Mouse (Mus musculus) Patski (cell line): ENCODE measurements around the gene Zfp131. TPM values are rescaled to one million over a fixed set of nuclear protein-coding genes. Genes with fewer than 3 reads are reported as not detected.

ENCODE experiments used
- ATAC-seq: fragments of 100-300 bp; one replicate; pipeline ENCODE4 v1.8.0; 2021
- CTCF ChIA-PET: fragments of 350-600 bp; sonication (Branson Sonifier 250); formaldehyde crosslinking; loops from one replicate; lab custom pipeline; 2022; ENCODE audit warnings: inconsistent platforms; lab: Charles Lee
- POLR2A ChIA-PET: fragments of 350-600 bp; sonication (Branson Sonifier 250); formaldehyde crosslinking; loops from one replicate; lab custom pipeline; 2022; ENCODE audit warnings: antibody characterized with exemption, inconsistent platforms; lab: Charles Lee
- DNase-seq: peaks from one replicate; pipeline ENCODE4 v3.0.0-alpha.2; 2011; ENCODE audit warnings: low read depth, low spot score
- H3K27me3 ChIP-seq: fragments of 371-371 bp; one replicate; pipeline ENCODE4 v1.5.1; 2021
- CTCF ChIP-seq: fragments of 100-300 bp; IDR thresholded peaks from one replicate; pipeline ENCODE4 v1.5.1; 2021
- in situ Hi-C: fragments of 300-500 bp; cut with MboI; formaldehyde crosslinking; loops from 3 replicates; pipeline ENCODE4 v1.11.1; 2018; ENCODE audit warnings: low pct_unique_long_range_greater_than_20kb, mixed read lengths
- polyA plus RNA-seq: library from polyadenylated mRNA; unstranded; gene quantifications from one replicate; pipeline ENCODE4 v1.2.3, GENCODE M21; 2021

Gene Zfp131
- polyA plus RNA-seq, 1 experiment from 2014 or later, result 33.8 TPM

DNA sequence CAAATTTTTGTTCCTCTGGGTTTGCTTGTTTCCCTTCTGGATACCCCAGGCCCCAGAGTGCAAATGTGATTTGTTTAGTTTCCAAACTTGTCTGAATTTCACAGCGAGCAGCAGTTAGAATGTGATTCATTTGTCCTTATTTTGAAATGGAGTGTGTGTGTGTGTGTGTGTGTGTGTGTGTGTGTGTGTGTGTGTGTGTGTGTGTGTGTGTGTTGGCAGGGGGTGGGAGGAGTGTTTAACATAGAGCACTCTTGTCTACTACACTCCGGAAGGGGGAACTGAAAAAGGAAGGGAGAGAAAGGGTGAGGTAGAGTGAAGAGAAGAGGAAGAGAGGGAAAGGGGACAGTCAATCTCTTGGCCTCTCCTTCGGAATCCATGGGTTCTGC lies 36.1 kb downstream of the Zfp131 start:
- TF ChIP-seq CTCF, result no peak
- H3K27me3 ChIP-seq, result no peaks in the 10 kb centered on the region
- DNase-seq, result no peak
- no peak for ATAC-seq
- CTCF ChIA-PET, result no interaction called here
- in situ Hi-C loops, result no loop called here
- POLR2A ChIA-PET, result no interaction called here

DNA sequence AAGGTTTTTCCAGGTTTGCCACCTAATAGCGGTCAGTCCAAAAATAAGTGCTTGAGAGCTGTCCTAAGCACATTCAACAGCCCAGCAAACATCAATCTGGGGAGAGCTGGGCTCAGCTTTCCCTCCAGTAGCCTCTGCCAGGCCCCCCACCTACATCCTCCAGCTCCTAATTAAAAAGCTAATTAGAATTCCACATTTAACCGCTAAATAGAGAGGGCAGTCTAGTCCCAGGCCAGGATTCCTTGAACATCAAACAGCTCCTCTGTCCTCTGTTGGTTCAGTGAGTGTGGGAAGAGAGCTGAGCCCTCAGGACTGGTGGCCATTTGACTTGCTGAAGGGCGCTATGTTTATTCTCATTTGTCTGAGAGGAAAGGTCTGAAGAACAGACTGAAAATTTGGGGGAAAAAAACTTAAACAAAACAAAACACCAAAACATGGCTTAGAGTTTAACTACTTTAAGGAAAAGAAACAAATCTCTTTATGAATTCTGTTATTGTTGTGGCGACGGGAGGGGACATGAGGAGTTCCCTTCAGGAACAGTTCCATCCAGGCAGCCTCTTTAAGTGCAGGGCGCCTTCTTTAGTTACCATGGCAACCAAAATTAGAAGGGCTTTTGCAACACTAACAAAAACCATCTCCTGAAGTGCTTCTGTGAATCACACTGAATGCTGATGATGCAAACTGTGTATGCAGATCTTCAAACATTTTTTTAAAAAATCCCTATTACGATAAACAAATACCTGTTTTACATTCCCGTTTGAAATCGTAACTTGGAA lies 36.6 kb downstream of the Zfp131 start:
- no peak for TF ChIP-seq CTCF
- DNase-seq (no peak), ATAC-seq (no peak)
- H3K27me3 ChIP-seq, result no peaks in the 10 kb centered on the region
- CTCF ChIA-PET, result interaction anchor here (0.7 to 1.6 kb wide), 2 partner anchors 8 to 75 kb away, joined by 3 to 8 read pairs; no protein-coding TSS in a partner anchor
- POLR2A ChIA-PET, result no interaction called here
- in situ Hi-C loops, result no loop called here

DNA sequence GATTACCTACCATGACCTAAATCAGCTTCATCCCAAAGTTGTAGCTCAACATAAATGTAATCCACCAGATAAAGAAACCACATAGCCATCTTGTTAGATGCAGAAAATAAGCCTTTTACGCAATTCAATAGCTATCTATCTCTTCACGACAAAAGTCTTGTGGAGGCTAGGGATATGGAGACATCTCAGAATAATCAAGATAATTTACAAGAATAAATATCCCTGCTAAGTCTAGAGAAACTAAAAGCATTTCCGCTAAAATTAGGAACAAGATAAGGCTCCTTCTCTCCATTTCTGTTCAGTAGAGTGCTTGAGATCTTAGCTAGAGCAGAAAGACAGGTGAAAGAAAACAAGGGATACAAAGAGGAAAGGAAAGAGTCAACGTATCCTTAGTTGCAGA lies 43.8 kb downstream of the Zfp131 start:
- no peaks in the 10 kb centered on the region for H3K27me3 ChIP-seq
- in situ Hi-C loops, result no loop called here
- TF ChIP-seq CTCF, result no peak
- DNase-seq, result no peak
- ChIA-PET POLR2A (no interaction called here), CTCF (interaction anchor here (1.4 kb wide), 1 partner anchor 11 kb away, joined by 3 read pairs; no protein-coding TSS in a partner anchor)
- ATAC-seq, result no peak

DNA sequence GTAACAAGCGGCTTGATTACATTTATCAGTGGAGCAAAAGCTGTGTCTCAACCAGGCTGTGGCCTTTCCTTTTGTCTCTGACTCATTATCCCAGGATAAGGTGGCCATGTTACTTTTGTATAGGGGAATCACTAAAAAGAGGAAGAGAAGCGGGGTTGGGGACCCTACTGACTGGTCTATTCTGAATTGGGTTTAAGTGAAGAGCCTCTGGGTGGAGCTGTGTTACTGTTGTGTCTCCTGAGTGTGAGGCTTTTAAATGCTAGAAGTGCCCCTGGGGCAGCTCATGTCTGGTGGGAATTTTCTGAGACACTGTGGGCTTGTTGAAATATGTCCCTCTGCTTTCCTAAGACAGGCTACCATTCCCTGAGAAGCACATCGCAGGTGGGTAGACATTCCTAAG lies 47.2 kb downstream of the Zfp131 start:
- ATAC-seq (no peak), DNase-seq (no peak)
- H3K27me3 ChIP-seq, result no peaks in the 10 kb centered on the region
- POLR2A ChIA-PET, result no interaction called here
- CTCF ChIA-PET, result no interaction called here
- no peak for TF ChIP-seq CTCF
- in situ Hi-C loops, result no loop called here

DNA sequence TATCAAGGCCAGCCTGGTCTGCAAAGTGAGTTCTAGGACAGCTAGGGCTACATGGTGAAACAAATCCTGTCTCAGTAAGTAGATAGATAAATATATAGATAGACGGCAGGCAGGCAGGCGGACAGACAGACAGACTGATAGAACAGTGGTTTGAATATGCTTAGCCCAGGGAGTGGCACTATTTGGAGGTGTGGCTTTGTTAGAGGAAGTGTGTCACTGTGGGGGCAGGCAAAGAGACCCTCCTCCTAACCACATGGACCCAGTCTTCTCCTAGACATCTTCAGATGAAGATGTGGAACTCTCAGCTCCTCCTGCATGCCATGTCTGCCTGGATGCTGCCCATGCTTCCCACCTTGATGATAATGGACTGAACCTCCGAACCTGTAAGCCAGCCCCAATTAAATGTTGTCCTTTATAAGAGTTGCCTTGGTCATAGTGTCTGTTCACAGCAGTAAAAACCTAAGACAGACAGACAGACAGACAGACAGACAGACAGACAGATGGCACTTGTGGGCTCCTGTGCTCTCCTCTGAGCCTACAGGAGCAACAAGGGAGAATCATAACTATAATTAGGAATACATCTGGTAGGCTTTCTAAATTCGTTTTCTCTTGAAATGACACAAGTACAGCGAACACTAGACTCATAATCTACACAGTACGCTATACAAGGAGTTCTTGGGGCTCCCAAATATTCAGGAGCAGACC lies 47.8 kb downstream of the Zfp131 start:
- no peak for ATAC-seq
- CTCF ChIA-PET, result no interaction called here
- DNase-seq, result no peak
- TF ChIP-seq CTCF, result no peak
- POLR2A ChIA-PET, result no interaction called here
- in situ Hi-C loops, result no loop called here
- no peaks in the 10 kb centered on the region for H3K27me3 ChIP-seq

DNA sequence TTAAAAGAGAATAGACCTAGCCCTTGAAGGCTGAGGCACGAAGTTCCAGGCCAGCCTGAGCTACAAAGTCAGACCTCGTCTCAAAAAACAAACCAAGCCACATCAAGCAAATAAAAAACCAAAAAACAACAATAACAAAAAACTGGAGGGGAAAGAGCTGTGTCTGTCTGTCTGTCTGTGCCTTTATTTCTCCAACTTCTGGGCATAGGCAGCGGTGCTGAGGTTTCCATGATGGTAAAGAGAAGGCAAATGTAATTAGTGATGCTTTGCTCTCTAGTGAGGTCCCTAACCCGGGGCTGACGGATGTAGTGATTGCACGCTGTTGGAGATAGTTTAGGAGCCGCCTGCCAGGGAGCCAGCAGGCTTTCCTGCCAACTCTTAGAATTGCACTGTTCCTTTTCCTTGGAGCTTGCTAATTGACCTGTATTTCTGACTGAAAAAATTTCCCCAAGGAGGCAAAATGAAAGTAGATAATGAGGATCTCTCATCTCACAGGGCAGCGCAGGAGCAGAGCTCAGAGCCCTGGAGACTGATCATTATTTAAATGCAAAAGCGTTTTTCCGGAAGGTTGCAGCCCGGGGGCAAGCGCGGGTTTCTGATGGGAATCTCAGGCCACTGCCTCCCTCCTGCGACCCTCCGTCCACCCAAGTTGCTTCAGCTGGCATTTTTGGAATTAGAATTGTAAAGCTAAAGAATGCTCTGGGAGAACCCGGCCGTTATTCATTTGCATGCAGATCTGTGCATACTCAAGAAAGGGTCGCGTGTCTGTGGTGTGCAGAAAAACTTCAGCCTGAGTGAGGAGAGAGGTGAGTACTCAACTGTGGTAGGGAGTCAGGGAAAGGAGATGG lies 49.1 kb downstream of the Zfp131 start:
- no peak for TF ChIP-seq CTCF
- POLR2A ChIA-PET, result no interaction called here
- no peaks in the 10 kb centered on the region for H3K27me3 ChIP-seq
- CTCF ChIA-PET, result interaction anchor here (0.7 to 1.8 kb wide), 2 partner anchors 10 to 56 kb away, joined by 3 to 4 read pairs; no protein-coding TSS in a partner anchor
- DNase-seq (no peak), ATAC-seq (no peak)
- in situ Hi-C loops, result no loop called here

DNA sequence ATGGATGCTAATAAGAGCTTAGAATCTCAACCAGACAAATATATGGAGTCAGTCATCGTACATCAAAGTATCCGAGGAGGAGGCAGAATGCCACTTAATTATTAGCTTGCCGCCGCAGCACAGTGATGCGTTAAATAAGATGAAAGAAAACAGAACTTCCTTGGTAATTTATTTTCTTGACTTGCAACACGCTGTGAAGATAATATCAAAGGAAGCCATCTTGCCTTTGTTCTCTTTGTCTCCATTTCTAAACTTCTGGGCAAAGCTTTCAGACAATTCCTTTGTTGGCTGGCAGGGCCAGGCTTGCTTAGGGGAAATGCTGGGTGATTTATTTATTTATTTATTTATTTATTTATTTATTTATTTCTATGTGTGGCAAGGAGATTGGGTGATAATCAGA lies 59.2 kb downstream of the Zfp131 start:
- ChIA-PET POLR2A (no interaction called here), CTCF (interaction anchor here (0.7 to 1.4 kb wide), 2 partner anchors 17 to 70 kb away, joined by 3 to 4 read pairs; no protein-coding TSS in a partner anchor)
- no peak for TF ChIP-seq CTCF
- H3K27me3 ChIP-seq, result no peaks in the 10 kb centered on the region
- DNase-seq, result no peak
- in situ Hi-C loops, result no loop called here
- no peak for ATAC-seq

DNA sequence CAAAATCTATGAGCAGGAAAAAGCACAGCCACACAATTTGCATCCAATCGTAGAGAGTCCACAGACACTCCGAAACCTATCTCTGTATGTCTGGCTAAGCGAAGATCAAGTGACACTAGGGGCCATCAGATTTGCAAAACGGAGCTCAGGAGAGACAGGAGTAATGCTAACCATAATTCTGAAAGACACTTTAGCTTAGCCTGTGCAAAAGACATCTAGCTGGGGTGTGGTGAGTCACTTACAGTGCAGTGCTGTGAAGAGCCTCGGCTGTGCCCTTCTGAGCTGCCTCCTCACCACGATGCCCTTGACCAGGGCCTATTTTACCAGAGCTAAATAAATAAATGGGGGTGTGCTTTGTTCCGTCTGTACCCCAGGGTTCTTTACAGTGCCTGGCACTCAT lies 61.3 kb downstream of the Zfp131 start:
- no peaks in the 10 kb centered on the region for H3K27me3 ChIP-seq
- no peak for TF ChIP-seq CTCF
- ATAC-seq (no peak), DNase-seq (no peak)
- POLR2A ChIA-PET, result no interaction called here
- CTCF ChIA-PET, result interaction anchor here (1.0 kb wide), 1 partner anchor 19 kb away, joined by 4 read pairs; no protein-coding TSS in a partner anchor
- in situ Hi-C loops, result no loop called here

DNA sequence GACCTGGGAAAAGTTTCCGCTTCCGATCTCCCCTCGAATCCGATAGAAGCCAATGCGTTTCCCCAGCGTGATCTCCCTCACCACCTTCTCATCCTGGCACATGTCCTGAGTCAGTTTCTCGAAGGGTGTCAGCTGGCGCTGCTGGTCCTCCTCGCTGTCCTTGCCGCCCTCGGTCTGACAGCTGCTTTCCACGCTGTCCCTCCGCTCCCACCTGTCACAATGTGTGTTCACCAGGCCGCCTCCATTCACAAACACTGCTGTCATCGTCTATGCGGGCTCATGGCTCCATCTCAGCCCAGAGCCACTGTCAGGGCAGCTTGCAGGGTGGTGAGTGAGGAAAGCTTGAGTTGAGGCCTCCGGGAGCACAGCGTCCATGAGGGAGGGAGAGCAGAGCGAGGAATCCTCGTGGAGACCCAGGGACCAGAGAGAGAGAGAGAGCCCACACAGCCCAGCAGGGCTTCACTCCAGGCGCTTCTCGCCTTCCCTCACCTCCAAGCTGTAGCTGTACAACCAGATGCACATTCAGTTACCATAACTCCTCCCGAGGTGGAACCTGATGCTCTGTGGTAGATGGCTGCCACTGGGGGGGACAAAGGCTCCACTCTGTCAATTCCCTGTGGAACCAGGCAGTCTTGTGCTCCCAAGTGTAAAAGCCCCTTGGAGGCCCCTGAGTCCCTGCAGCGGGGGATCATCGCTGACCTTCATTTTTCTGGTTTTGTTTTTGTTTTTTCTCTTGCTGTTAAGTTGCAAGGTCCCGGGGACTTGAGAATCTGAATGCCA lies 62.9 kb downstream of the Zfp131 start:
- no peaks in the 10 kb centered on the region for H3K27me3 ChIP-seq
- ChIA-PET CTCF (no interaction called here), POLR2A (no interaction called here)
- in situ Hi-C loops, result no loop called here
- ATAC-seq (no peak), DNase-seq (no peak)
- TF ChIP-seq CTCF, result no peak

DNA sequence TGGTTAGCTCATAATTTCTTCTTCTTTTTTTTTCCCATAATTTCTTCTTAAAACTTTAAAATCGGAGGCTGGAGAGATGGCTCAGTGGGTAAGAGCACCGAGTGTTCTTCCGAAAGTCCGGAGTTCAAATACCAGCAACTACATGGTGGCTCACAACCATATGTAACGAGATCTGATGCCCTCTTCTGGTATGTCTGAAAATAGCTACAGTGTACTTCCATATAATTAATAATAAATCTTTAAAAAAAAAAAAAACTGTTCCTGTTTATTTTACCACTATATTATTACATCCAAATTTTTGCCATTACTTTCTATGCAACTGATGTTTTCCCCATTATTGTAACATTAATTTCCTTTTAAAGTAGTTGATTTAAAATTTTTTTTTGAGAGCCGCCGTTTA lies 66.1 kb downstream of the Zfp131 start:
- no peaks in the 10 kb centered on the region for H3K27me3 ChIP-seq
- ATAC-seq (no peak), DNase-seq (no peak)
- POLR2A ChIA-PET, result no interaction called here
- in situ Hi-C loops, result no loop called here
- CTCF ChIA-PET, result interaction anchor here (0.6 to 3.2 kb wide), 9 partner anchors 11 to 85 kb away, joined by 3 to 15 read pairs (median 5); no protein-coding TSS in a partner anchor
- TF ChIP-seq CTCF, result peak; percentile 43
